Mouse (Mus musculus): ENCODE results near the gene Crim1.

Crim1 gene

GRCm38 (mm10) chr17:78379730-78380245 lies 179.7 kb downstream of the Crim1 start:
- DNase-seq: no peak

DNA sequence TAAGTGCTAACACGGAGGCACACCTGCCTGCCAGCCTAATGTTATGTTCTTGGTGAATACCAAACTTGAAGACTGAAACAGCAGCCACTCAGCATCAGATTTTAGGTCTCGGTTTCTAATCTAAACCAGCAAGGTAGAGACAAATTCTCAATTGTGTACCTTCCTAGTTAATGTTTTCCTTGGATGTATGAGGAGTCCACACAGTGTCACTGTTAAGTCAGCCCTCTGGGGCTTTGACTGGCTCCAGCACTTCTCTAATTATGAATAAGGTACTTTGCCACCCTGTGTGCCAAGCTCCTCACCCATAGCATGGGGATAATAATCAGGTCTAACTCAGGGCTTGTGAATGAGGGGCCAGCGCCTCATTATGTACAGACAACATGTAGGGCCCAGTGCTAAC lies 182.3 kb downstream of the Crim1 start:
- DNase-seq: no peak

DNA sequence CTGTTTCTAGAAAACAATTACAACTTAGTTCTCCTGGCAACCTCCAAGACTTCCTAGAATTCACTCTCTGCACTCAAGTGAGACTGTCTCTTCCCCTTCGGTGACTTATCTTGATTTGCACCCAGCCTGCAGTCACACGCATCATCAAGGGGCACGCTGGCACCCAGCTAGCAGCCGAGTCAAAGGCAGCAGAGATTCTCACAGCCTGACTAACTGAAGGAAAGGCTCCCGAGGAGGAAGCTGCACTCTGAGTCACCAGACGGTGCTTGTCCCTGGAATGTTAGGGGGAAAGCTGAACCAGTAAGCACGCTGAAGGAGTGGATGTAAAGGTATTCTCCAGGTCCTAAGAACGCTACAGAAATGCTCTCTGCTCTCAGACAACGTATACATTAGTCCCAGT lies 187.6 kb downstream of the Crim1 start:
- no peak for DNase-seq

DNA sequence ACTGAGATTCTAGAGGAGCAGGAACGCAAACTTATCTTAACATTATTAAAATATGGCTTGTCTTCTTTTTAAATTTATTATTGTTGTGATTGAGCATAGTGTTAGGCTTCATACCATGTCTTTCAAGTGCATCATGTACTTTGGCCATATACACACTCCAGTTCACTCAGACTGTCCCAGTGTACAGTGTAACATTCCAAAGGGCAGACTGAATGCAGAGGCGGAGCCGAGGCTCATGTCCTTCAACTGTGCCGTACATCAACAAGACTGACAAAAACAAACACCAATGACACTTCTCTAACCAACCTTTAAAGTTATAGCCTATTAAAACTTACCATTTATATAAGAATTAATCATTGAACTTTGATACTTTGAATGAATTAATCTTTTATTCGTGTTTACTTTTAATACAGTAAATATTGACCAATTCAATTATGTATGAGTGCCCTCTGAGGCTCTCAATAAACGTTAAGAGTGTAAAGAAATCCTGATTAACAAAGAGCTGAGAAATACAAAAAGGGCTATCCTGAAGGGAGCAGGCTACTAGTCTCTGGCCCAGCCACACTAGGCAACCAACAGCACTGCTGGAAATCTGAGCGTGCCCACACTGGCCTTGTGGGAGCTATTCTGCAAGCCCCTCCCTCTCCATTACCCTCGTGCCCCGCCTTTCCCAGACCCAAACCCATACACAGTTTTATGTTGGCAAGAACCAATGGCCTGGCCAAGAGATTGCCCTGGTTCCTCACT lies 188.2 kb downstream of the Crim1 start:
- no peak for DNase-seq

DNA sequence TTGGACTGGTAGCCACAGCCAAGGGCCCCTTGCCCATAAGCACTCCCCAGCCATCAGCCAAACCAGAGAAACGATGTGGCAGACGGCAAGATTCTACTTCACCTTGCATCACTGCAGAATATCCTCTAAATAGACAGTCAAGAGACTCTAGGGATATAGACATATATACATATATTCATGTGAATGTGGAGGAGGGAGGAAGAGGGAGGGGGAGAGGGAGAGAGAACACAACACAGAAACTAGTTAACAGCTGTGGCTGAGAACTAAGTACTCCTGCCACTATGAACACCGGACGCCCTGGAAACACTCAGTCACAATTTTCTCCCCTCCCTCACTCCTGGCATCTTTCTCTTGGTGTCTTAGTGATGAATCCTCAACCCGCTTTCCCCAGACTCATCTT lies 189.5 kb downstream of the Crim1 start:
- DNase-seq: no peak

- DNase-seq: no peak
Measured at GRCm38 (mm10) chr17:78392401-78393087, 192.5 kb downstream of the Crim1 start.

GRCm38 (mm10) chr17:78400130-78400840 lies 200.2 kb downstream of the Crim1 start:
- no peak for DNase-seq

DNA sequence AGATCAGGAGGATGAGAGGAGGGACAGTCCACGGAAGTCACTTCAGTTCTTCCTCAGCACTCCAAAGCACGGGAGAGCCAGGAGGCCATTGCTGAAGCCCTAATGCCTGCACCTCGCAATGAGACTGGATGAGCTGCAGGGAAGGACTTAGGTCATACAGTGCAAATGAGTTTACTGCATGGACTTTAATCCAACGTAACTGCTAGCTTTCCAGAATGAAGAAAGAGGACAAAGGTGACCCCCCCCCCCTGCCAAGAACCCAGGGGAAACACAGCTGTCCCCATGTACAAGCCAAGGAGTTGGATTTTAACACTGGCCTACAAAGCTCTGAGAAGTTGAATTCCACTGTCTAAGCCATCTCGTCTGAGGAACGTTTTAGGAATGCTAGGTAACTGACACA lies 201.3 kb downstream of the Crim1 start:
- no peak for DNase-seq

DNA sequence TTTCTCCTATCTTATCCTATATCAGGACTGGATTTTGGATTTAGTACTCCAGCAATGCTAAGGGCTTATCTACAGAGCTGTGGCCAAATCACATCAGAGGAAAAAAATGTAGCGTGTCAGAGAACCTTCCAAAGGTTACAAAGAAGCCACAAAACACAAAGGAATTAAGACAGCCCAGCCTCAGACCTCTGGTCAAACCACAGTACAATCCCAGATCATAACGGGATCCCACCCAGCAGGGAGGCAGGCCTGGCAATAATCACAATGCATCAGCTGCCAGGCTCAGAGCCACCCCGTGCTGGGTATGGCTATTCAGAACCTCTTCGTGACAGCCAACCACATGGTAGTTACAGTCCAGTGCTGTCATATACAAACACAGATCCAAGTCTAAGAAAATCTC lies 201.7 kb downstream of the Crim1 start:
- peak; percentile 87 to 90 for DNase-seq

- DNase-seq: no peak
Measured at GRCm38 (mm10) chr17:78402174-78402573, 202.1 kb downstream of the Crim1 start.

GRCm38 (mm10) chr17:78403229-78403628 lies 203.2 kb downstream of the Crim1 start:
- no peak for DNase-seq

GRCm38 (mm10) chr17:78403804-78404203 lies 203.8 kb downstream of the Crim1 start:
- DNase-seq: no peak

DNA sequence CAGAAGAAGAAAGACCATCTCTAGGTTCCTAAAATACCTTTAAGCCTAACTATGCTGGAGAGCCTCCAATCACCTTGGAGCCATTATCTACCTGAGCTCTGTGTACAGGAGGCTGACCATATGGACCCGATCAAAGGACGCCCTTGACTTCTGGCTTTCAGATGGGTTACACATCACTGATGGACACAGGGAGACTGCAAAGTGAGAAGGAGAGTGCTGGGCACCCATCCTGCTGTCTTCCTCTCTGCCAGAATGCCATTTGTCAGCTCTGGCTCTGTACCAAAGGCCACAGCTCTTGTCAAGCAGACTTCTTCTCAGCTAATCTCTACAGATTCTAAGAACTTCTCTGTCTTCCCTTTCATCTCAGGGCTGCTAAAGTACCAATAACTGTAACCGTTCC lies 205.3 kb downstream of the Crim1 start:
- peak; percentile 88 to 91 for DNase-seq

GRCm38 (mm10) chr17:78406854-78407253 lies 206.8 kb downstream of the Crim1 start:
- no peak for DNase-seq

GRCm38 (mm10) chr17:78407581-78407980 lies 207.5 kb downstream of the Crim1 start:
- DNase-seq: no peak

DNA sequence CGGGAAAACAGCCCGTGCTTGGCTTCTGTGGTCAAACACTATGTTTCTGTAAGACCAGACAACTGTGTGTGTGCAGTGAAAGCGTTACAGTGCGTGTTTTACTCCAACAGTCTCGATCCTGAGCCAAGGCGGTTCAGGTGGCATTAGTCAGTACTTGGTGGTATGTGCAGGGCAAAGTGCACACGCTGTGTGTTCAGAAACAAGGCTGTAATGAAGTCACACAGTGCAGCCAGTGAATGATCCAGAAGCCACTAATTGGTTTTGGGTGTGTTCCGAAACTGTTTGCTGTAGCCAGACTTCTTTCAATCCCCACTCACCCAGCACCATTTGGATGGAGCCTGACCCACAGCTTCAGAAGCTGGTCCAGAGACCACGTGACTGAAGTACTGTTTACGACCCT lies 208.3 kb downstream of the Crim1 start:
- DNase-seq: no peak

- peak in 1 of 2 experiments; percentile 53 for DNase-seq
Measured at GRCm38 (mm10) chr17:78409900-78410299, 209.9 kb downstream of the Crim1 start.

DNA sequence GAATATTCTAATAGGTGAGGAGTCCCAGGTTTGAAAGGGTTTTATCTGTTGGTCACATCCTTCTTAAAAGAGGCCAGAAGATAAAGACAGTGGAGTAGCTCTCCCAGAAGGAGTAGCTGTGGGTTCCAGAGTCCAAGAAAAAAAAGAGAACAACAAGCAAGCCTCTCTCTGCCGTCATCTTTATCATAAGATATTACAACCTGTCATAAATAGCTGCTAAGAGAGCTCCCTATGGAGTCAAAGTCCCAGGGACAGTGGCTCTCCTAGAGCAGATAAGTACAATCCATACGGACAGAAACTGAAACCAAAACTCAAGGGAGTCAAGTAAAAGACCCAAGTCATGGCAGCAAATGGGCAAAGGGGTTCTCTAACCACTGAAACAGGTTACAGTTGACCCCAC lies 215.2 kb downstream of the Crim1 start:
- no peak for DNase-seq

- peak; percentile 93 to 96 for DNase-seq
Measured at GRCm38 (mm10) chr17:78417381-78418281, 217.6 kb downstream of the Crim1 start, which contains the start of gene Fez2. Fez2 (minus strand) TSS chr17:78418152.

DNA sequence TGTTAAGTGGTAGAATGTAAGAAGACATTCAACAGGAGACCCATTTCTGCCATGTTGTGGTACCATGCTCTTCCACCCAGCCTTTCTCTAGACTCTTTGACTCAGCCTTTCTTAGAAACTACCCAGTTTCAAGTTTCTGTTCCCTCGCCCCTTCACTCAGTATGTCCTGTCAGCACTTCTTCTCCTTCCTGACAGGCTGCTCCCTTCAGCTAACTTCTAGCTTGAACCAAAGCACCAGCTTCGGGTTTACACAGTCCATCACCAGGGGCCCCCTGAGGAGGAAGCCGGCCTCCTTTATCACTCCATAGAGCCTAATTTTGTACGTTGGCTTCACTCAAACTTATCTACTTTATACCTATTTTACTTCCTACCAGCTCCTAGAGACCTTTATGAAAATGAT lies 219.2 kb downstream of the Crim1 start:
- no peak for DNase-seq

DNA sequence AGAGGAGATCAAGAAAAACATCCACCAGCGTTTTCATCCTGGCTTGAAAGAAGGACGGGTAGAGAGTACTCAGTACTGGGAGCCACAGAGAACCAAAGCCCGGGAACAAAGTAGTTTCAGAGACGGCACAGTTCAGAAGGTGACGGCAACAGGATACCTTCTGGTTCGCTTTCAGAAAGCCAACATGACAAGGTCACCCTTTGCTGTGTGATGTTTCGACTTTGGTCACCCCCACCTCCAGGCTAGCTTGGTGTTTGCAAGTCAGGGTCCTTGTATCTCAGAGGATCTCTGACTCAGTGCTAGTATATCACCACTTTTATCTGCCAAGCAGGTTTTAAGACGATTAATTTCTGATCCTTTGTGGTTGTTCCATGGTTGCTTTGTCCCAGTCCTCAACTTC lies 225.0 kb downstream of the Crim1 start:
- DNase-seq: no peak

Data from cerebellum, postnatal 25 days (tissue).